Mouse (Mus musculus) heart, postnatal 10 days (tissue): Measurements from ENCODE around the gene Lep. TPM values are rescaled to one million over a fixed set of nuclear protein-coding genes. Genes with fewer than 3 reads are reported as not detected.

Source experiments
- DNase-seq, 2 experiments: peaks; one replicate each; pipeline ENCODE4 v3.0.0; 2021
- intact Hi-C: fragments of 180-260 bp; cut with DNase I; formaldehyde crosslinking; loops from one replicate; pipeline ENCODE4 v1.15.1; 2025
- total RNA-seq, 2 experiments: library from RNA; stranded (reverse); gene quantifications; 2 replicates each; pipeline ENCODE4 v1.2.3; 2021

The Lep gene
- total RNA-seq, 2 experiments from 2014 or later, result 0.29 to 0.60 TPM

DNA sequence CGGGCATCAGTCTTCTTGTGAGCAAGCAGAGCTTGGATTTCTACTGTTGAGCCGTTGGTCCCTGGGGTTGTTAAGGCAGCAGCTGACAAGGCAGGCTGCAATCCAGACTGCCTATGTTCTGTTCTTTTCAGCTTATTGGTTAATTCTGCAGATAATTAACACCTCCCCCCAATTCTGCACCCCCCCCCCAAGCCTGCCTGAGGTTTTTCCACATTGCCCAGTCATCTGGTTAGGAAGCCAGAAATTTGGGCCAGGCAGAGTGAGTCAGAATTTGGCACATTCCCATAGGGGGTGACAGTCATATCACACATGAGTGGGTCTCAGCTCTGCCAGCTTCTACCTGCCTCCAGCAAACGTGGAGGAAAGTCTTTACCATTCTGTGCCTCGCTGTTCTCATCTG, 23.3 kb upstream of the Lep start:
- DNase-seq, result no peak
- intact Hi-C loops, result no loop called here

- intact Hi-C loops, result no loop called here
- DNase-seq, result no peak
Measured at GRCm38 (mm10) chr6:29040266-29040665, 19.8 kb upstream of the Lep start.

DNA sequence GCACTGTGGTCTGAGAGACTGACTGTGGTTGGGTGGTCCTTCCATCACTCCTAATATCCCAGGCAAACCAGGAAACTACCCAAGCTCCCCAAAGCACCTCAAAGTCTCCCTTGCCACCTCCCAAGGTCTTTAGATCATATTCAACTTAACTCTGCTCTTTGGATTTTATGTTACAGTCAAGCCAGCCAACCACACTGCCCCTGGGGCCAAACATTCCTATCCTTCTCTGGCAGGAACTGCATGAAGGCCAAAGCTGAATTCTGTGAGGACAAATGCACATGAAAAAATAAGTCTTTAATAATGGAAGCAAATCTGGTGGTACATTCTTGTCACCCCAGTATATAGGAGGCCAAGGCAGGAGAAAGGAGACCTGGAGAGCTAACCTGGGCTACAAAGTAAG, 16.0 kb upstream of the Lep start:
- no peak for DNase-seq
- intact Hi-C loops, result no loop called here

GRCm38 (mm10) chr6:29049926-29050325, 10.1 kb upstream of the Lep start:
- DNase-seq, result no peak
- intact Hi-C loops, result no loop called here

GRCm38 (mm10) chr6:29052188-29052587, 7.8 kb upstream of the Lep start:
- intact Hi-C loops, result no loop called here
- DNase-seq, result no peak

DNA sequence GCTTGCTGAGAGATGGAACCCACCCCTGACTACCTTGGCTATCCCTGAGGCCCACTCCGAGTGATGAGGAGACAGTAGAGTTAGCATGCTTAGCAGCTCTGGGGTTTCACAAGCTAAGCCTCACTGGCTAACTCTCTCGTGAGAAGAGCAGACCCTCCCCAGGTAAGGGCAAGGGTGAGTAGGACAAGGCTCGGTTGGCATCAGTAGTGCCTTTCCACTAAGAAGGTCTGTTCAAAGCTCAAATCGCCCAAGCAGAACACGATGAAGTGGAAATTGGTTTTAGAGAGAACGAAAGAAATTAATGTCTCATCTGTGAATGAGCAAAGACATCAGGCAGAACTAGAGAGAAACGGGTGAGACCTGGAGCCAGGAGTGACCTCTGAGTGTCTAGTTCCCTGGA, 6.8 kb upstream of the Lep start:
- intact Hi-C loops, result no loop called here

GRCm38 (mm10) chr6:29056377-29056776, 3.6 kb upstream of the Lep start:
- no peak for DNase-seq
- intact Hi-C loops, result no loop called here

More for the DNA sequence above, 6.8 kb upstream of the Lep start:
- DNase-seq, result no peak

- DNase-seq, result no peak
- intact Hi-C loops, result no loop called here
Measured at GRCm38 (mm10) chr6:29066389-29066790, 6.4 kb downstream of the Lep start.

DNA sequence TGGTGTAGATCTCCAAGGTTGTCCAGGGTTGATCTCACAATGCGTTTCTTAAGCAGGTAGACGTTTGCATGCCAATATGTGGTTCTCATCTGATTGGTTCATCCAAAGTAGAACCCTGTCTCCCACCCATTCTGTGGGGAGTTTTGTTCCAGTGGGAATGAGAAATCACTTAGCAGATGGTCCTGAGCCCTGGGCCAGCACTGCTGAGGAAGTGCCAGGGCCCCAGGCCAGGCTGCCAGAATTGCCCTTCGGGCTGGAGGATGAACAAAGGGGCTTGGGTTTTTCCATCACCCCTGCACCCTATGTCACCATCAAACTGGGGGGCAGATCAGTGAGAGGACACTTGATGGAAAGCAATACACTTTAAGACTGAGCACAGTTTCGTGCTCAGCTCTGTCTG, 12.2 kb downstream of the Lep start:
- DNase-seq, result no peak
- intact Hi-C loops, result no loop called here

GRCm38 (mm10) chr6:29073462-29074132, 13.6 kb downstream of the Lep start:
- intact Hi-C loops, result no loop called here
- no peak for DNase-seq

DNA sequence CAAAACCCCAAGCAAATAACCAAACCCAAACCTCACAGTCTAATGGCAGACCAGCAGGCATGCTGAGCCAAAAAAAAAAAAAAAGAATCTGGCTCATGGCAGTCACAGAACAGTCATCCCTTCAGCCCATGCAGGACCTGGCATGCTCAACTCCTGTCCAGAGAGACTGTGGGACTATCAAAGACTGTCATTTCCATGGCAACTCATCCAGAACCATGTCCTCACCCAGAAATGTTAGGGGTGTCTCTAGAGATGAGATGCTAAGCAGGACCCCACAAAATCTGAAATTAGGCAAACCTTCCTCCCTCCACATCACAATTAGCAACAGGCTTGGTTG, 14.1 kb downstream of the Lep start:
- intact Hi-C loops, result no loop called here

DNA sequence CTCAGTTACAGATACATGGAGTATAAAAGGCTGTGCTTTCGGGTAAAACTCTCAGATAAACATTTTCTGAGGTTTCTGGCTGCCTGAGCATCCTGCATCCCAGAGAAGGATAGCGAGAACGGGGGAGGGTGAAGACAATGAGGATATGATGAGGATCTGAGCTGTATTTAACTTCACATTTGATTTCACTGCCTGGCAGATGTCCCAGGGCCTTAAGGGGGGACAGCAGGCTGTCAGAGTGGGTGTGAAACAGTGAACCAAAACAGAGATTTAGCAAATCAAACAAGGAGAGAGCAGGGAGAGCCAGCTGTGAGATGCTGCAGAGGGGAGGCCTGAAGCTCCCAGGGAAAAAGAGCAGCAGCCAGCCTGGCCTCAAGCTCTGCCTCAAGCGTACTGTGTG, 19.3 kb downstream of the Lep start:
- intact Hi-C loops, result no loop called here
- peak in 1 of 2 experiments; percentile 27 for DNase-seq

More for the DNA sequence above, 14.1 kb downstream of the Lep start:
- no peak for DNase-seq

DNA sequence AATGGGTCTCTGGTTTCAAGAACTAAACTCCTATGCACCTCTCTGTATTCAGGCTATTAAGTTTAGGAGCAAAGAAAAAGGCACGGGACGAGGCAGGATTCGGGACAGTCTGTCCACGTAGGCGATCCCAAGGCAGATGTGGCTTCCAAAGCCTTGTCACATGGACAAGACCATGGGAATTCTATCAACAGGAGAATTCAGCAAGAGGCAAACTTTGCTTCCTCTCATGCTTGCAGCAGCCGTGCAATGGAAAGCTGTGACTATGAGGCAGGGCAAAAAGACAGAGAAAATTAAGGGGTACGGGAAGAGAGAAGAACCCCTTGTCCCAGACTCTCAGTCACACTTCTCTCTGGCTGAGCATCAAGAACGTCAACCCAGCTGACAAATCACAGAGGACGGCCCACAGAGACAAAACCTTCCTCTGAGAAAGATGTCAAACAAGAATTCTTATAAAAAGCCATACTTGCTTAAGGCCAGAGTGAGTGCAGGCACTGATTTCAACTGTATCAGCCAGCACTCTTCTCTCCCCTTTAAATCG, 21.9 kb downstream of the Lep start:
- peak; percentile 22 for DNase-seq
- intact Hi-C loops, result no loop called here

GRCm38 (mm10) chr6:29082776-29083354, 22.8 kb downstream of the Lep start:
- DNase-seq, result no peak
- intact Hi-C loops, result no loop called here

- no peak for DNase-seq
- intact Hi-C loops, result no loop called here
Measured at GRCm38 (mm10) chr6:29084401-29084800, 24.4 kb downstream of the Lep start.

GRCm38 (mm10) chr6:29087921-29088709, 28.1 kb downstream of the Lep start:
- peak; percentile 71 to 76 for DNase-seq
- intact Hi-C loops, result loop anchor here (5.0 kb wide), 1 partner anchor 54 kb away; no protein-coding TSS in a partner anchor

GRCm38 (mm10) chr6:29092234-29092633, 32.2 kb downstream of the Lep start:
- intact Hi-C loops, result no loop called here
- no peak for DNase-seq

DNA sequence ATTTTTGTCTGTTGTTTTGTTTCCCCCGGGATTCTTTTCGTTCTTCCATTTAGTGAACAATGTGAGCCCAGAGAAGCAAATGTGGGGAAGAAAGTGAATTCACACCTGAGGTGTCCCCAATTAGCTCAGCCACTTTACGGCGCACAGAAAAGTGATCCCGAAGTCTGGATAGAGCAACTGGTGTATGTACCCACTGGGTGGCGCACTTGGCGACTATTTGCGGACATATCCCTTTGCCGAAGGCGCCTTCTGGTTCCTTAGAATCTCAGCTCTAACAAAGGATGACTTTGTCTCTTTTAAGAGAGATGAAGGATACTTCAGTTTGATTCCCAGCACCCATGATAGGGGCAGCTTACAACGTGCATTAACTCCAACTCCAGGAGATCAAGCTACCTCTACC, 32.9 kb downstream of the Lep start:
- intact Hi-C loops, result no loop called here
- DNase-seq, result no peak

DNA sequence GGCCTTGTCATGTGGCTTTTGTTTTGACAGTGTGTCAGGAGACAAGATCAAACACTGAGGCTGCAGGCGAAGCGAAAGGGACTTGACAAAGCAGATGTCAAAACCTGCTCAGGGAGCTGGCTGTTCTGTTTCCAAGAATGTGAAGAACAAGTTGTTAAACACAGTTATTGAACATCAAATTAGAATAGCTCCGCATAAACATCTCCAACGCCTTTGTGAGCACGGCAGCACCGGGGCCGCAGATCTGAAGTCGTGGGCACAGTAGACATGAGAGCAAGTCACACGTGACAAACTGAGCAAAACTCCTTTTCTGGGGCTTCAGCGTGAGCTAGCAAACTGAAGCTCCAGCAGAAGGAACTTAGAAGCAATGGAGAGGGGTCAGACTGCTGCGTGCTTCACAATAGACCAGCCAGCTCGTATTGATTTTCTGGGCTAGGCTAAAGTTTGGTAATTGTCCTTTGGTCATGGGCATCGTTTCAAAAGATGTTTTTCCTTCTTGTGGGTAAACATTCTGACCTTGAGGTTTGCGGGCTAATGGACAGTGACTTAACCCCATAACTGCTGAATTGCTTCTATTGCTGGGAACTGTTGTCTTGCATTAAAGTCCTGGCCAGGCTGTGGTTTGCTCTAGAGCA, 39.6 kb downstream of the Lep start:
- intact Hi-C loops, result no loop called here
- DNase-seq, result no peak

DNA sequence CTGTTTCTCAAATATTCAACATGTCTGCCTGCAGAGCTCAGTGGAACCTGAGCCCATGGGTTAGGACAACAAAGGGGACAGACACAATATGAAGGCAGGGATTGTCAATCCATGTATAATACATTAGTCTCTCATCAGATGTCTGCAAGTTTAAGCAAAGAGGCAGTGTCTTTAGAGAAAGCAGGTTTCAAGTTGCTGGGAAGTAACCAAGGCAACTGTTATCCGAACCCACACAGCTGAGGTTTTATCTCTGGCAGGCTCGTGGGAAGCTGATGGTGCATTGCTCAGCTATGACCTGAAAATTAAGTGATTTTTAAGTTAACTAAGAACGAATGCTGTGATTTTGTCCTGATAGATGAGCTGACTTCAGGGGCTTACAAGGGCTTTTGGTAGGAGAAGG, 40.4 kb downstream of the Lep start:
- intact Hi-C loops, result no loop called here
- no peak for DNase-seq

- DNase-seq, result no peak
- intact Hi-C loops, result no loop called here
Measured at GRCm38 (mm10) chr6:29101248-29101864, 41.3 kb downstream of the Lep start.
